Mouse (Mus musculus) hindbrain, postnatal 0 days (tissue): ENCODE measurements around the gene Rnf43. TPM values are rescaled to one million over a fixed set of nuclear protein-coding genes. Genes with fewer than 3 reads are reported as not detected.
A peak's percentile ranks its signal among the peaks of the same experiment; 100 is the strongest.

ENCODE experiments used
- ATAC-seq: fragments of 200-750 bp; cut with Nextera tagmentation; 2 replicates; pipeline ENCODE4 v1.8.0; 2017; ENCODE audit warnings: mild to moderate bottlenecking, moderate TSS enrichment, moderate library complexity
- DNase-seq: peaks from one replicate; pipeline ENCODE4 v3.0.0-alpha.2; 2015; ENCODE audit warnings: low spot score
- H3K27ac ChIP-seq: fragments of 300-500 bp; sonication (generic); 2 replicates; pipeline ENCODE4 v1.5.1; 2014; ENCODE audit warnings: mild to moderate bottlenecking
- H3K27me3 ChIP-seq: fragments of 300-500 bp; sonication (generic); 2 replicates; pipeline ENCODE4 v1.6.1; 2014; ENCODE audit warnings: low read length, mixed read lengths; ENCODE audit not compliant: insufficient read depth
- H3K36me3 ChIP-seq: fragments of 300-500 bp; sonication (generic); 2 replicates; pipeline ENCODE4 v1.6.1; 2014; ENCODE audit warnings: low read length, mixed read lengths; ENCODE audit not compliant: insufficient read depth
- H3K4me1 ChIP-seq: fragments of 300-500 bp; sonication (generic); 2 replicates; pipeline ENCODE4 v1.6.1; 2014; ENCODE audit warnings: antibody characterized with exemption, low read length, mixed read lengths; ENCODE audit not compliant: insufficient read depth
- H3K4me2 ChIP-seq: fragments of 300-500 bp; sonication (generic); 2 replicates; pipeline ENCODE4 v1.6.1; 2014; ENCODE audit warnings: low read depth, mild to moderate bottlenecking, low read length, moderate library complexity, mixed read lengths
- H3K4me3 ChIP-seq: fragments of 300-500 bp; sonication (generic); 2 replicates; pipeline ENCODE4 v1.5.1; 2014; ENCODE audit warnings: low read length
- H3K9ac ChIP-seq: fragments of 300-500 bp; sonication (generic); replicated peaks from 2 replicates; pipeline ENCODE4 v1.6.1; 2014; ENCODE audit warnings: mild to moderate bottlenecking, low read length, moderate library complexity, mixed read lengths
- H3K9me3 ChIP-seq: fragments of 300-500 bp; sonication (generic); 2 replicates; pipeline ENCODE4 v1.6.1; 2016; ENCODE audit warnings: low read length, mixed read lengths
- CTCF ChIP-seq: IDR thresholded peaks from 2 replicates; pipeline ENCODE4 v1.5.1; 2016; ENCODE audit warnings: antibody characterized with exemption, control low read depth, low read depth
- WGBS: fragments of 180-500 bp; shearing (Covaris S2); extraction: QIAGEN DNeasy Blood & Tissue Kit; methylation state at CpG from one replicate; pipeline ENCODE4 v1.1.7; 2014; 5-methylcytosine and 5-hydroxymethylcytosine counted together
- polyA plus RNA-seq: library from polyadenylated mRNA; unstranded; fragments of >200 nt; fragmentation: Nextera tagmentation; extraction: Ambion mirVana; gene quantifications from 2 replicates; pipeline ENCODE4 v1.2.1, GENCODE M21; 2015
- total RNA-seq: library from RNA; depleted of rRNA; stranded (reverse); fragments of >200 nt; gene quantifications from 2 replicates; pipeline ENCODE4 v1.2.3, GENCODE M21; 2014

Rnf43 gene
- total and polyA plus RNA-seq, 2 experiments from 2014 or later: 0.85 to 10.7 TPM

DNA sequence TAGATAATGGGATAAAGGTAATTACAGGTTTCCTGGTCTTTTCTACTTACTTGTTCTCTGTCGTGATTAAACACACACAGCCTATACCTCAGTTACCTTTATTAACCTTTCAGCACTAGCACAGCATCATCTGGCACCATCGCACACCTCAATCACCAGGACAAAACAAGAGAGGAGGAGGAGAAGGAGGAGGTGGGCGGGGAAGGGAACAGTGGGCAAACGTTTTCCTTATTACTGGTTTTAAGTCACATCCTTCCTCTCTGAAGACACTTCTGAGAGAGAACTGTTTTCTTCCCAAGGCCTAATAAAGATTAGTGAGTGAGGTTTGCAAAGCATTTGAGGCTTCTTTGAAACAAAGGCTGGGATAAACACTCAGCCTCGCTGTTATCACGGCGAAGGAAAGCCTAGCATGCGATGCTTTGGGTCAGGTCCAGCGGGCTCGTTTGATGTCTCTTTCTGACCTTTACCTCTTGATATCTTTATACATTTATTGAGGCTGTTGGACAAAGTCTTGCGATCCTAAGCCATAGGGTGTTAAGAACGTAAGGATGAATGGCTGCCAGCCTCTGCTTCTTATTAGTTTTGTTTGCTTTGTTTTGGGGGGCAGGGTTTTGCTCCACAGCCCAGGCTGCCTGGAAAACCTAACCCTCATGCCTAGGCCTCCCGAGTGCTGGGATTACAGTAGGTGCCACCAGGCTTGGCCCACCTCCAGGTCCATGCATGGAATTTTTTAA lies 20.5 kb downstream of the Rnf43 start:
- DNase-seq: no peak
- no peak overlapping the region for H3K4me2 ChIP-seq
- no peak overlapping the region for H3K4me3 ChIP-seq
- TF ChIP-seq CTCF: no peak
- H3K9me3 ChIP-seq: no peaks in the 10 kb centered on the region
- WGBS: 48% methylated on average over 13 of the region's 13 CpGs
- ATAC-seq: no peak
- H3K36me3 ChIP-seq: no peaks in the 10 kb centered on the region
- H3K4me1 ChIP-seq: no peaks in the 10 kb centered on the region
- no peaks in the 10 kb centered on the region for H3K27me3 ChIP-seq
- no peak overlapping the region for H3K9ac ChIP-seq
- H3K27ac ChIP-seq: no peak overlapping the region

DNA sequence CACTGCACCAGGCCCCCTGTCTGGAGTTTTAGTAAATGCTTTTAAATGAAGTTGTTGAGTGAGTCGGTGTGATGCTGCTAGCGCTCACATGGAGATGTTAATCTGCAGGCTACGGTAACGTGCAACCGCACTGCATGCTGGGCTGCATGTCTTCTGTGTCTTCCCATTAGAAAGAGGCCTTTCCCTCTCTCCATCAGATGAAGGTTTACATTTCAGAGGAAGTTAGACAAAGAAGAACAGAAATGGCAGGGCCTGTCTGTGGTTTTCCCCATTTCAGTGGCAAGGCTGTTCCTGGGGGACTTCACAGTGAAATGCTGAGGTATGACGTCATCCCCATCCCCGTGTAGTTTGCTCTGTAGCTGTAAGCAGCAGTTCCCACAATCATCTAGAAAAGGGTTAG lies 23.9 kb downstream of the Rnf43 start:
- Histone ChIP-seq H3K9ac (no peak overlapping the region), H3K36me3 (no peaks in the 10 kb centered on the region), H3K27me3 (no peaks in the 10 kb centered on the region), H3K27ac (no peak overlapping the region), H3K4me1 (no peaks in the 10 kb centered on the region), H3K4me3 (no peak overlapping the region), H3K9me3 (no peaks in the 10 kb centered on the region), H3K4me2 (no peak overlapping the region)
- 53% methylated on average over 7 of the region's 7 CpGs for WGBS
- DNase-seq: peak; percentile 15
- TF ChIP-seq CTCF: no peak
- no peak for ATAC-seq

DNA sequence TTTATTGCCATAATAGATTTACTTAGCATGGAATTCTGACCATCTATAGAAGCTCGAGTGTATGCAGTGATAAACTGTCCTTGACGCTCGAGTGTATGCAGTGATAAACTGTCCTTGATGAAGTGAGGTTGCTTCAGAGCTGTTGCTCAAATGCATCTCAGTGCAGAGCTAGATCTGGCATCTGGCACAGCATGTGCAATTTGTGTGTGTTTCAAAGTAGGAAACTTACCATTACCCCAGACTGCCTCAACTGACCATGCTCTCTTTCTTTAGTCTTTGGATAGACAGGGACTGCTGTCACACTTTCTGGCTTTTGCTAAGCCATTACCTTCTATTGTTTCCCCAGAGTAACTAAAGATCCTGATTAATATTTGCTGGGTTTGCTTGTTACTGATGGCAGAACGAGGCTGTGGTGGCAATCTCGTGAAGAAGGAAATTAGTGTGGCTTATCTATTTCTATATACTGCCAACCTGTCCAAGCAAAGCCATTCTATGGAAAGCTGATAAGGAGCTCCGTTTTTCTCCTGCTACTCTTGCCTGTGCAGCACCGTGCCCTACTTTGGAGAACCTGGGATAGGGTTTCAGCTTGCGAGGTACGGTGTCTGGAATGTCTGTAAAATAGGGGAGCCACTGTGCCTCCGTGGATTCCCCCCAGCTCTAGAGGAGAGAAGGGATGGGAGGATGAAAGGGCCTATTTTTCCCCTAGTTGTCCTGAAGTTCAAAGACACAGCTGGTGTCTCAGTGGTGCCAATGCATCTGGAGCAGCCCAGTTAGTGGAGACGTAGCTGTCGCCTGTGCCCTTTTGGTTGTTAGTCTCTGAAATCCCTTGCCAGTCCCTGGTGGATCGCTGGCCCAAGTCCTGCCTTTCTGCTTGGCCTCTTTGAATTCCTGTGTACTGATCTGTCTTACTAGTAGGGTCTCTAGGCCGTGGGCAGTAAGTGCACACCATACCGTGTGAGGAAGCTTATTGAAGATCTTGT lies 25.0 kb downstream of the Rnf43 start:
- H3K9ac ChIP-seq: no peak overlapping the region
- no peaks in the 10 kb centered on the region for H3K4me1 ChIP-seq
- H3K4me3 ChIP-seq: no peak overlapping the region
- 72% methylated on average over 15 of the region's 15 CpGs for WGBS
- H3K36me3 ChIP-seq: no peaks in the 10 kb centered on the region
- H3K9me3 ChIP-seq: no peaks in the 10 kb centered on the region
- DNase-seq: peak; percentile 8
- H3K4me2 ChIP-seq: no peak overlapping the region
- no peaks in the 10 kb centered on the region for H3K27me3 ChIP-seq
- H3K27ac ChIP-seq: no peak overlapping the region
- ATAC-seq: no peak
- TF ChIP-seq CTCF: no peak

DNA sequence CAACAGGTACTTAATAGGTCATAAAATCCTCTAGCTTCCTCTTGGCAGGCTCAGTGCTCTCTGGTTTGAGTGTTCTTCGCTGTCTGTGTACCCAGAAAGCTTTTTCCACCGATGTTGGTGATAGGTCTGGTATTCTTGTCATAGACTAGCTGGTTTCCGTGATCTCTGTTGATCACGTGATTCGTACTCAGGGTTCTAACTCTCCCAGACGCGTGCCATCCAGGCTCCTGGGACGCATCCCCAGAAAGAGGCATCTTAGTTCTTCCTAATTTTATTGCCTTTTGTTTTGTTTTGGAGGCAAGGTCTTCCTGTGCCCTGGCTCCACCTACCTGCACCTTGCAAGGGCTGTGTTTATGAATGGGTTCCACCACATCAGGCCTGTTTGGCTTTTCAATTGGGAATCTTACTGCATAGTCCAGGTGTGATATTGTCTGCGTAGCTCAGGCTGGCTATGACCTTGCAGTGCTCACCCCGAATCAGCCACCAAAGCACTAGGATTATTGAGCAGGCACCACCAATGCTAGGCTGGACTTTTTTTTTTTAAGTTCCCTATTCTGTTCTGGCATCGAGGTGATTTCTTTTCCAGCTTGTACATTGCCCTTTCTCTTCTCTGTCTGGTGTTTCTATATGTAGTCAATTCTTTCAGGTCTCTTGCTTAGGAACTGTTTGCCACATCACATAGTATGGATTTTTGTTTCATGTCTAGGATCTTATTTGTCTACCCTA lies 26.1 kb downstream of the Rnf43 start:
- no peak overlapping the region for H3K4me3 ChIP-seq
- TF ChIP-seq CTCF: no peak
- no peak overlapping the region for H3K27ac ChIP-seq
- H3K4me1 ChIP-seq: no peaks in the 10 kb centered on the region
- H3K4me2 ChIP-seq: 0 out of 2 replicates have a peak overlapping the region, but pooled peaks have one; percentile 16
- no peaks in the 10 kb centered on the region for H3K9me3 ChIP-seq
- H3K9ac ChIP-seq: no peak overlapping the region
- DNase-seq (no peak), ATAC-seq (no peak)
- H3K27me3 ChIP-seq: no peaks in the 10 kb centered on the region
- WGBS: 90% methylated on average over 11 of the region's 11 CpGs
- H3K36me3 ChIP-seq: no peaks in the 10 kb centered on the region

DNA sequence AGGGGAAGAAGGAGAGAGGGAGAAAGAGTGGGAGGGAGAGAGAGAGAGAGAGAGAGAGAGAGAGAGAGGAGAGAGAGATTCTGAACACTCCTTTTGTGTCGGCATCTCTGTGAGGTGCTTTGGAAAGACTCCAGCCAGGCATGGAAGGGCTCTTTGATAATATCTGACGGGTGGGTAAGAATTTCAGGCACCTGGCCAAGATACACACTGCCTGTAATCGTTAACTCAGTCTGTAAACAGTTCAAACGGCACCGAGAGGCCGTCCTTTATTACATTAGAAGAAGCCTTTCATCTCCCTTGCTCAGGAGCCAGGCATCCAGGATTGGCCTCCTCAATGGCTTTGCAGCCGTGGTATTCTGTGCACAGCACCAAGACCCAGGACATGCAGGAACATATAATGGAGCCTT lies 26.9 kb downstream of the Rnf43 start:
- no peak for TF ChIP-seq CTCF
- H3K4me3 ChIP-seq: no peak overlapping the region
- 20% methylated on average over 7 of the region's 7 CpGs for WGBS
- no peak overlapping the region for H3K9ac ChIP-seq
- ATAC-seq (no peak), DNase-seq (peak; percentile 61)
- H3K27ac ChIP-seq: peak overlapping the region; percentile 15; the same call in 1 of the 2 replicates
- no peaks in the 10 kb centered on the region for H3K9me3 ChIP-seq
- no peaks in the 10 kb centered on the region for H3K27me3 ChIP-seq
- H3K36me3 ChIP-seq: no peaks in the 10 kb centered on the region
- H3K4me1 ChIP-seq: no peaks in the 10 kb centered on the region
- H3K4me2 ChIP-seq: peak overlapping the region; percentile 16

DNA sequence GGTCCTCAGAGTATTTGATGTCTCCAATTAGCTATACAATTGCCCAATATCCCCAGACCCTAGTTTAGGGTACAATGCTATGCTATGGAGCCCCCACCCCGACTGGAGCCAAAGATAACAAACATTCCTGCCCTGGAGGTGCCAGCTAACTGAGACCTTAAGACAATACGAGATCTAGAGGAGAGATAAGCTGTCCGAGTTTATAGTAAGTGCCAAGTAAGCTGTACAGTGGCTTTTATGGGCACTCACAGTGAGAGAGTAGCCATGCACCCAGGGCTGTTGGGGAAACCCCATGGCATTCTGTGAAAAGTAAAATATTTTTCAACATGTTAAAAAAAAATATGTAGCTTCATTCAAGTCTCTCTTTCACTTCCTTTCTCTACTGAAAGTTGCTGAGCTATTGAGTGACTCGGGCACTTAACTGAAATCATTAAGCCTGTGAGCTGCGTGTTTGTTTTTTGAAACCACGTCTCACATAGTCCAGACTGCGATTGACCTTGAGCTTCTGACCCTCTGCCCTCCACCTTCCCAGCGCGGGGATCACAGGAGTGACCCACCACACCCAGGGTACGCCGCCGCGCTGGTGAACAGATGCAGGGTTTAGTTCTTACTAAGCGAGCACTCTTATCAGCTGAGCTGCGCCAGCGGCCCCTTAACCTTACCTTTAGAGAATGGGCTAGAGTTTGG lies 27.7 kb downstream of the Rnf43 start:
- DNase-seq (no peak), ATAC-seq (no peak)
- TF ChIP-seq CTCF: no peak
- no peaks in the 10 kb centered on the region for H3K27me3 ChIP-seq
- no peak overlapping the region for H3K4me3 ChIP-seq
- WGBS: 79% methylated on average over 16 of the region's 16 CpGs
- no peaks in the 10 kb centered on the region for H3K9me3 ChIP-seq
- no peak overlapping the region for H3K4me2 ChIP-seq
- no peak overlapping the region for H3K9ac ChIP-seq
- H3K36me3 ChIP-seq: no peaks in the 10 kb centered on the region
- H3K4me1 ChIP-seq: no peaks in the 10 kb centered on the region
- H3K27ac ChIP-seq: no peak overlapping the region
